Mouse (Mus musculus) E14TG2a.4 (cell line): ENCODE measurements at regions not wholly inside any gene's neighbourhood (a gene's known extent, or its start where the extent isn't known, plus 50 kb on each side); places are given as distances from the start of the nearest gene placed in this dataset.

Experiments used
- H3K27me3 ChIP-seq: 2 replicates; pipeline ENCODE4 v1.6.1; 2014; ENCODE audit warnings: low read length, control low read depth; ENCODE audit not compliant: insufficient read depth
- H3K36me3 ChIP-seq: 2 replicates; pipeline ENCODE4 v1.6.1; 2014; ENCODE audit warnings: low read length, control low read depth; ENCODE audit not compliant: insufficient read depth
- H3K4me1 ChIP-seq: replicated peaks from 2 replicates; pipeline ENCODE4 v1.6.1; 2014; ENCODE audit warnings: low read depth, low read length, control low read depth
- H3K4me3 ChIP-seq: replicated peaks from 2 replicates; pipeline ENCODE4 v1.5.1; 2014; ENCODE audit warnings: mild to moderate bottlenecking, low read length
- H3K9me3 ChIP-seq: 2 replicates; pipeline ENCODE4 v1.6.1; 2014; ENCODE audit warnings: low read length, control low read depth
- CTCF ChIP-seq: conservative IDR thresholded peaks from 2 replicates; pipeline ENCODE4 v1.5.1; 2014; ENCODE audit warnings: low read length
- NANOG ChIP-seq: IDR thresholded peaks from 2 replicates; pipeline ENCODE4 v1.6.1; 2014; ENCODE audit warnings: borderline replicate concordance, low read length, mixed read lengths
- POU5F1 ChIP-seq: IDR thresholded peaks from 2 replicates; pipeline ENCODE4 v1.6.1; 2014; ENCODE audit warnings: low read length, borderline replicate concordance

- TF ChIP-seq POU5F1 (no peak), CTCF (no peak), NANOG (no peak)
- Histone ChIP-seq H3K27me3 (no peaks in the 10 kb centered on the region), H3K4me3 (no peak overlapping the region), H3K4me1 (peaks cover 6% of the 10 kb centered on the region), H3K36me3 (no peaks in the 10 kb centered on the region), H3K9me3 (peaks cover 16% of the 10 kb centered on the region; the same call in 1 of the 2 replicates)
Measured at GRCm38 (mm10) chr10:91339361-91339760, 158.2 kb upstream of the Tmpo start.

DNA sequence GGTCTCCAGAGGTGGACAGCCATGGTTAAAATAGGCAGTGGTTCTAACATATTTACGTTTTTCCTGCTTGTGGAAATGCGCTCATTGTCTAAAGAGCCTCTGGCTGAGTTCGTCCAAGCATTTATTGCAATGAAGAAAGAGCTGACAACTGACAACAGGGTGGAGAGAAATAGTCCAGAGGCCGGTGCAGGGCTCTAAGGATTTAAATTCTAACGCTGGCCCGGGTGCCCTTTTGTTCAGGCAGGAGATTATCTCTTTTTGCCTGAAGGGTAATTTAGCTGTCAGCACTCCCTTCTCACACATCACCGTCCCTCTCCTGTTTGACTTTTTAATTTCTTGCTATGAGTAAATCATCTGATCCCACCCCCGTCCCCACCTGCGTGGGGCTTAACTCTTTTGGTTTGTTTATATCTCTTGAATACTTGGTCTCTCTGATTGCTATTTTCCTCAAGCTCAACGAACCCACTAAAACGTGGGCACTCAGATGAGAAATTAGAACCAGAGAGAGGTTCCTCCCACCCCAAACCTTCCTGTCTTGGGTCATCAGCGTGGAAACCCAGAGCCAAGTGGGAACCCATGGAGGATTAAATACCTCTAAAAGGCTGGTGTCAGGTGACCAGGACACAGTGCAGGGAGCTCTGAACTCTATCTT lies 145.7 kb upstream of the Tmpo start:
- no peaks in the 10 kb centered on the region for H3K36me3 ChIP-seq
- H3K4me1 ChIP-seq: no peaks in the 10 kb centered on the region
- H3K9me3 ChIP-seq: no peaks in the 10 kb centered on the region
- H3K4me3 ChIP-seq: no peak overlapping the region
- peaks cover 4% of the 10 kb centered on the region; the same call in 1 of the 2 replicates for H3K27me3 ChIP-seq
- no peak for TF ChIP-seq POU5F1
- no peak for TF ChIP-seq NANOG
- TF ChIP-seq CTCF: no peak

DNA sequence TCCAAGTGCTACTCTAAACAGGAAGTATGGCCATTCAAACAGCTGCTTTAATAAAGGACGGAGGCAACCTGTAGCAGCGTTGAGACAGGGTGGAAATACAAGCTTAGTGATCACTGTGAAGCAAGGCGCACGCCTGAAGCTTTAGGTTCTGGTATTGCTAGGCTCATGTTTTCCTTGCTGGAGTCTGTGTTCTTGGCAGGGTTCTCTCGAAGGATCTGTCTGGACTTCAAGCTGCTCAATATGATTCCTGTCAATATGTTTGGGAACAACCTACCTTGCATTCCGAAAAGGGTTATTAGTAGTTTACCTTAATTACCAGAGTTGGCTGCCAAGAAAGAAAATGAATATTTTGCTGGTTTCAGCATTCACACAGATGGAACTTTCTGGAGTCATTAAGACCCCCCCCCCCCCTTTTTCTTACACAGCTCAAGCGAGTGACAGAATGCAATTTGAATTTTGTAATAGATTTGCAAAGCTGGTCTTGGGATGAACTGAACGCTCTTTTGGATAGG lies 145.1 kb upstream of the Tmpo start:
- H3K36me3 ChIP-seq: no peaks in the 10 kb centered on the region
- no peak overlapping the region for H3K4me3 ChIP-seq
- H3K27me3 ChIP-seq: peaks cover 4% of the 10 kb centered on the region; the same call in 1 of the 2 replicates
- TF ChIP-seq NANOG: no peak
- TF ChIP-seq CTCF: no peak
- no peak for TF ChIP-seq POU5F1
- no peaks in the 10 kb centered on the region for H3K4me1 ChIP-seq
- no peaks in the 10 kb centered on the region for H3K9me3 ChIP-seq

DNA sequence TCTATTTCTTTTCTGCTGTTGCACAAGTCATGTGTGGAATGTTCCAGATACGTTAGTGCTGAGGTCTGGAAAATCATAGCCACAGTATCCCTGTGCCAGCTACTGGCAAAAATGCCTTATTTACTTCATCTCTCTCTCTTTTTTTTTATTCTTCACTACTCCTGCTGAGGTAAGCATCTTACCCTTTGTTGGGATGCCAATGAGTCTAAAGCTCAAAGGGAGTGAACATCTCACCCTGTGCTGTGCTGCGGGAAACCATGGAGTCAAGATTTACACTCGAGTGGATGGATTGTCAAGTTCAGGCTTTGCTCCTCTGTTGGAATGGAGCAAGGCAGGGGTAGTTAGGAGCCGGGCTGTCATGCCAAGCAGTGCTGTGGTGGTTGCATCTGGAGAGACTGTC lies 140.1 kb upstream of the Tmpo start:
- Histone ChIP-seq H3K36me3 (no peaks in the 10 kb centered on the region), H3K4me3 (no peak overlapping the region), H3K9me3 (no peaks in the 10 kb centered on the region), H3K27me3 (peaks cover 4% of the 10 kb centered on the region; the same call in 1 of the 2 replicates), H3K4me1 (no peaks in the 10 kb centered on the region)
- TF ChIP-seq POU5F1 (no peak), CTCF (no peak), NANOG (no peak)

- H3K4me1 ChIP-seq: no peaks in the 10 kb centered on the region
- H3K4me3 ChIP-seq: no peak overlapping the region
- H3K9me3 ChIP-seq: no peaks in the 10 kb centered on the region
- no peaks in the 10 kb centered on the region for H3K36me3 ChIP-seq
- no peak for TF ChIP-seq CTCF
- TF ChIP-seq NANOG: no peak
- no peak for TF ChIP-seq POU5F1
- H3K27me3 ChIP-seq: peaks cover 4% of the 10 kb centered on the region; the same call in 1 of the 2 replicates
Measured at GRCm38 (mm10) chr10:91319442-91320112, 138.5 kb upstream of the Tmpo start.

GRCm38 (mm10) chr10:91314441-91314840 lies 133.3 kb upstream of the Tmpo start:
- Histone ChIP-seq H3K4me1 (no peaks in the 10 kb centered on the region), H3K9me3 (peaks cover 12% of the 10 kb centered on the region), H3K36me3 (no peaks in the 10 kb centered on the region), H3K4me3 (no peak overlapping the region), H3K27me3 (no peaks in the 10 kb centered on the region)
- TF ChIP-seq POU5F1: no peak
- TF ChIP-seq NANOG: no peak
- no peak for TF ChIP-seq CTCF

- Histone ChIP-seq H3K4me3 (no peak overlapping the region), H3K4me1 (no peaks in the 10 kb centered on the region), H3K27me3 (no peaks in the 10 kb centered on the region), H3K36me3 (no peaks in the 10 kb centered on the region), H3K9me3 (peaks cover 15% of the 10 kb centered on the region)
- TF ChIP-seq NANOG (no peak), CTCF (no peak), POU5F1 (no peak)
Measured at GRCm38 (mm10) chr10:91313316-91313715, 132.2 kb upstream of the Tmpo start.

DNA sequence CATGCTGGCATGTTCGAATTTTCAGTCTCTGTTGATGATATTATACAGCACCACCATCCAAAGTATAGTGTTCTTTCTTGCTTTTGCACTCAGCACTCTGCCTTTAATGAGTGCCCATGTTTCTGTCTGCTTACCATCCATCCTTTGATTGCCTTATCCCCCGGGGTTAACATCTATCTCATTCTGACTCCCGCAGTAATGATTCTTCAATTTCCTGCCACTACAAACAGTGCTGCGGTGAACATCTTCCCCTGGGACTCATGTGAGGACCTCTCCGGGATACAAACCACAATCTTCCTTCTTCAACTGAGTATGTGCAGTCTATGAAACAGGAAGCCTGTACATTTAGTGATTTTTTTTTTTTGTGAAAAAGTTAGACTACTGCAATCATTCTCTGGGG lies 131.8 kb upstream of the Tmpo start:
- H3K36me3 ChIP-seq: no peaks in the 10 kb centered on the region
- H3K9me3 ChIP-seq: peaks cover 15% of the 10 kb centered on the region
- H3K4me1 ChIP-seq: no peaks in the 10 kb centered on the region
- no peaks in the 10 kb centered on the region for H3K27me3 ChIP-seq
- no peak overlapping the region for H3K4me3 ChIP-seq
- TF ChIP-seq CTCF: no peak
- no peak for TF ChIP-seq POU5F1
- no peak for TF ChIP-seq NANOG

DNA sequence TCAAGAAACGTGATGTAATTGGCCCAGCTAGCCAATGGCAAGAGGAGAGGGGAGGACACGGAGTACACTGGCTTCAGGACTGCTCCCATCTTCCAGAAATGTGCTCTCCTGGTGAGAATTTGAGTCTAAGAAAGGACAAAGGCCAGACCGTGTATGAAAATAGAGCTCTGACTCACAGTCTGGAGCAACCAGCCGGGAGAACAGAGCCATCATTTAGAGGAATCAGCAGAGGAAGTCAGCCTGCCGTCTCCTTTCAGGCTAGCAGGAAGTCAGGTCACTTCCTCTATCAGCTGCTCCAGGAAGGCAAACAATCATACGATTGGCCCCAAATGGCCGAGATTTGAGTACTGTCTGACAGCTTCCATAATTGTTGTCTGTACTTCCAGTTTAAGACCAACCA lies 119.0 kb upstream of the Tmpo start:
- Histone ChIP-seq H3K36me3 (no peaks in the 10 kb centered on the region), H3K4me3 (no peak overlapping the region), H3K9me3 (no peaks in the 10 kb centered on the region), H3K4me1 (no peaks in the 10 kb centered on the region), H3K27me3 (no peaks in the 10 kb centered on the region)
- TF ChIP-seq CTCF: no peak
- no peak for TF ChIP-seq NANOG
- TF ChIP-seq POU5F1: no peak
